Mouse (Mus musculus) embryo, embryonic 10.5 days (tissue): ENCODE data around the gene Bcl2l11.

Experiments used
- DNase-seq: peaks from one replicate; pipeline ENCODE4 v3.0.0-alpha.2; 2015; ENCODE audit warnings: low spot score

Gene Bcl2l11

GRCm38 (mm10) chr2:128111537-128111936 is 14.3 kb upstream of the Bcl2l11 start:
- DNase-seq = no peak

DNA sequence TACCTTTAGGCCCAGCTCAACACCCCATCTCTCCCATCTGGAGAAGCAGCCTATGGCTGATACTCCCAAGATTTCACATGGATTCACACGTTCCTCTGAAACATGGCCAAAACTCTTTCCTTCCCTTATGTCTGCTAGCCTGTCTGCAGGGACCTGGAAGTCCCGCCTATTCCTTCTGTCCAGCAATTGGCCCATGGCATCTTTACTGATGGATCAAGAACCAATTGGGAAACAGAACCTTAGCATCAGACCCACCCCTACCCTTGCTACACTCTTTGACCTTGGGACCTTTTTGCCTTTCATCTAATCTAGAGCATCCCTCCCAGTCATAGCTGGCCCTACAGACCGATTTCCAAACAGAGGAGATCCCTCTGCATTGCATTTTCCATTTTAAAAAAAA is 11.2 kb upstream of the Bcl2l11 start:
- DNase-seq = no peak

DNA sequence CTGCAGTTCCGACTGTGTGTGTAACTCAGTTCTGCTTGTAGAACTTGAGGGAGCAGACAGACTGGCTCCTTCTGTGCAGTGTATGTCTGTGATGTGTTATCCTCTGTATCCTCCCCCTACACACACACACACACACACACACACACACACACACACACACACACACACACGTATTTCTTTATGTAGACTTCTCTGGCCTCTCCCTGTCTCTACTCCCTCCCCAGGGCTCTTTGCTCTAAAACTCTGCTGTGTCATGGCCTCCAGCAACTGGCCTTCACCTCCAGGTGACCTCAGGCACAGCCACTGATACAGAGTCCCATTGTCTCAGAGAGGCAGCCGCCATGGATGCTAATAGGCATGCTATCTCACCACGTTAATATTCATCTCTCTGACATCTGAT is 10.3 kb upstream of the Bcl2l11 start:
- DNase-seq = peak; percentile 68

DNA sequence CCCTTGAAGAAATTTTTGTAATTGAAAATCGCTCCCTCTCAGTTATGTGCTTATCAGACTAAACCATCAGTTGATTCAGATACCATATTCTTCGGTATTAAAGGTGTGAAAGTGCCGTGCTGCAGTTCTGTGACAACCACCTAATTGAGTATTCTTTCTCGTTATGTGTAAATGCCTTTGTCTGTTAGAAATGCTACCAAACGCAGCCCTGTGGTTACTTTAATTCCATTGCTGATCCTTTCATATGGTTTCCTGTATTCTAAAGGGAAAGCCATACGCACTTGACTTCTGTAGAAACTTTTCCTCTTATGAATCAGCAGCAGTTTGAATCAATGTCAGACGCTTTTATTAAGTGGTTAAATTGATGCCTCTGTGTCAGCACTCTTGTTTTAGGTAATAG is 8.2 kb upstream of the Bcl2l11 start:
- DNase-seq = no peak

- no peak for DNase-seq
Measured at GRCm38 (mm10) chr2:128118971-128119370, 6.9 kb upstream of the Bcl2l11 start.

DNA sequence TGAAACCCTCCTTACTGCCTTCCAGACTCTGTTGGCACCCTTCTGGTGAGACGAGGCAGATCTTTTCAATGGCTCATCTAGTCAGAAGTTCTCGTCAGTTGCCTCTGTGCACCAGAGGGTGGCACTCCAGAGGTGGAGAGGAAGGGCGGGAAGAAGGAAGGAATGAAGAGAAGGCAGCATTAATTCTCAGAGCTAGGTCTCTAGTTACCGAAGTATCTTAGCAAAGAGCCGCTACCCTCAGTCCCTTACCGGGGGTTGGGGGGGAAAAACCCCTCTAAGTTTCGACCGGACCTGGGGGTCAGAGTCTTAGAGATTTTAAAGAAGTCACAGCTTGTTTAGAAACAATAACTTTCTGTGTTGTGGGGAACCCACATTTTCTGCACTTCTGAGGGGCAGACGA is 3.3 kb upstream of the Bcl2l11 start:
- DNase-seq = peak; percentile 83

DNA sequence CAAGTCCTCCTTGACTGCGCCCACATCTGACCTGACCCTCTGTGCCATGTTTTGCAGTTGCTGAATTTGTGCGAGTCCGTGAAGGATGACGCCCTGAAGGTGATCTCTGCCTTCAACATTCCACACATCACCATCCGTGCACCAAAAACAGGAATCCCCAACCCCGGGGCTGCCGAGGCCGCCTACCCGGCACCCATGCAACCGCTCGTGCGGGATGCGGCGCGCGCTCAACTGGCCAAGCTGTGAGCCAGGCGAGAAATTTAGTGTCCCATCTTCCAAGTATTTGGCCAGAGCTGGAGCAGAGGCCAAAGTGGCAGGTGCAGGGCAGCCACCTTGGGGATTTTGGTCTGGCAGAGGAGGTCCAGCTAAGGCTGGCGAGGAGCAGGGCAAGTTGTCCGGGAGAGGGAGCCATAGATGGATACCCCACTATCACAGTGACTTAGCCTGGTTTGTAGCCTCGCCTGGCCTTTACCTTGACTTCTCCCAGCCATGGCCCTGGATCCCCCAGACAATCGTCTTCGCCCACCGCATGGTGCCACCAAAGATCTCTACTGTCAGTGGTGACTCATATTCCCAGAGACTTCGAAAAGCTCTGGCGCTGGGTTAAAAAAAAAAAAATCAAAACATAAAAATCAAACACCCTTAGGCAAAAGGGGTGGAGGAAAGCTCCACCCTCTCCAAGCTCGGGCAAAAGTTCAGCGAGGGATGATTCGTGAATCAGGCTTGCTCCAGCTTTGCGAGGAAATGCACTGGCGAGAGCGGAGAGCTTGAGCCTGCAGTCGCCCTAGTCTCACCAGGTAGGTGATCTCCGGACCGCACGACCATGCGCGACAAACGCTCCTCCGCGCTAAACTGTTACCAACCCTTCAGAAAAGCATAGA is 2.7 kb upstream of the Bcl2l11 start:
- peak; percentile 51 for DNase-seq

DNA sequence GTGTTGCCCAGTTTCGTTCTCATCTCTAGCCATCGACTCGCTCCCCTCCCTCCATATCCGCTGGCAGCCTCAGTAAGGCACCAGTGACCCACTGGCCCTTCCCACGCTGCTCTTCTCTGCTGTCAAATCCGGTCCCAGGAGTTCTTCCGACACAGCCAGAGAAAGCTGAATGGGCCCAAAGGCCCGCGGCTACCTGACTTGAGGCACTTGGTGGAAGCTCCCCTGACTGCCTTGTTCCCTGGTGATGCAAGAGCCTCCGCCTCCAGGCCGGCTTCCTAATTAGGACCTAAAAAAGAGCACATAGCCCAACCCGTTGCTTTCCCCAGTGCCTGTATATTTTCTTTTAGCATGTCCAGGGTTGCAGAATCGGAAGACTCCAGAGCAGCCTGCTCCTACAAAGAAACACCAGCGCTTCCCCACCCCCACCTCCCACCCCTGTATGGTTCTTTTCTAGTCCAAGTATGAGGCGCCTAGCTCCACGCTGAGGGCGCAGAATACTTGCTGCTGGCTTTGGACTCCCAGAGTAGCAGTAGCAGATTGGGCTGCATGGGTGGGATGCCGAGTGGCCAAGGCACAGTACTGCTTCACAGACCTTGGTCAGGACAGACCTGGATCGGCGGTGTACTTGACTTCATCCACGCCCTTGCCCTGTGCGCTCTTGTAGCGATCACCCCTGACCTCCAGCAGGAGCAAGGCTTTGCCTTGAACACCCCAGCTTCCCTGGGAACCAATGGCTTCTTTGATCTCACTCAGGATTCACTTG is 1.7 kb upstream of the Bcl2l11 start:
- DNase-seq = peak; percentile 53

DNA sequence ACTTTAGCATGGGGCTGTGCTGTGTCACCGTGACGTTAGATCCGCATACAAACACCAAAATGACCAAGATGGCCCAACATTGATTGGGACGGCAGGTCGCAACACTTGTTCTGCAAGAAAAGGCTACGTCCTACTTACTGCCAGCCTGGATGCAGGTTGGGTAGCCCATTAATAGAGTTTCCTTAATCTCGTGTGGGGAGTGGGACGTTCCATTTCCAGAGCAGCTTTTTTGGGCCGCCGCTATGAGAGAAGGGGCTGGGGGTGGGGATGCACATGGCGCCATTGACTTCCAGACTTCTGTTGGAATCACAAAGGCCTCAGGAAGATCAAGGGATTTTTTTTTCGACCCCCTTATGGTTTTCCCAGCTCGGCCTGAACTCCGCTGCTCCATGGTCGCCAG is 1.1 kb upstream of the Bcl2l11 start:
- DNase-seq = no peak

- DNase-seq = peak; percentile 62
Measured at GRCm38 (mm10) chr2:128126591-128127051, 783 bp downstream of the Bcl2l11 start.

DNA sequence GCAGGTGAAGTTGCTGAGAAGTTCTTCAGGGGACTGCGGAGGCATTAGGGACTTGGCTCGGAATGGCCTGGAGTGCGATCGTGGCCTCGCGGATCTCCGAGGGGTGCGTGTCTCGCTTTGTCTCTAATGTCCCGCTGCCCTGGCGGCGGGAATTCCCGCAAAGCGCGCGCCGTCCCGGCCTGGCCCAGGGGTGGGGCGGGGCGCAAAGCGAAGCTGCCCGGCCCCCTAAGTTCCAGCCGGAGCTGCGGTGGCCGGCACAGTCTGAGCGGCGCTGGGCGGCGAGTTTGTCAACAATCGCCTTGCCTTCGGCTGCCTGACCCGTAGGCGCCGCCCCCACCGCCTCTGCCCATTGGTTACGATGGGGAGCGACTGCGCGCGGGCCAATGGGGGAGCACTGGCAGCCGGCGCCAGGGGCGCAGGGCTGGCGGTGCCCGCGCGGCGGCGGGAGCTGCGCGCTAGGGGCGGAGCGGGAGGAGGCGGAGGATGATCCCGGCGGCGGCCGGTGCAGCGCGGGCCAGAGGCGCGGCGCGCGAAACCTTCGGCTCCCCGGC is 1.4 kb downstream of the Bcl2l11 start:
- DNase-seq = peak; percentile 97

DNA sequence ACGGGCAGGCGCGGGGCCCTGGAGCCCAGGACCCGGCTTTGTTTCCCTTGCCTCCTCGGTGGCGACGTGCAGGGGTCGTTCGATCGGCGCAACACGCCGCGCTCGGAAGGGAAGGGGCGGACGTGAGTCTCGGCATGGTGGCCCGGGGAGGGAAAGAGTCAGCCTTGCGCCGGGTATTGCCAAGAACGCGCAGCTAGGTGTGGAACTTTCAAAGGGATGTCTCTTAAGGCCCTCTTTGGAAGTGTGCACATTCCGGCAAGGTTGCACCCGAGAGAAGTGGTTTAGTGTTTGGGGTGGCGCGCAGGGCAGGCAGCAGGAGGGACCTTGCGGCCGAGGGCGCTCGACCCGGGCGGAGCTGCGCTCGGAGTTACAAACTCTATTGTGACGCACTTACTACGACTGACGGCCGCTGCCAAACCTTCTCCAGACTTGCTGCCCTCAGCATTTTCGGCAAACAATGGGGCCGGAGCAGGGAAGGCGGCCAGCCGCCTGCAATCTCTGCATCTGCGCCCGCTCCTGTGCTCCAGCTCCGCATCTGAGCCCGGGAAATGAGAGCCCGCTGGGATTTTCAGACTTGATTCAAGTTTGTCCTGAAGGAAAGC is 2.0 kb downstream of the Bcl2l11 start:
- DNase-seq = peak; percentile 85

GRCm38 (mm10) chr2:128128532-128128931 is 2.7 kb downstream of the Bcl2l11 start:
- peak; percentile 13 for DNase-seq

- no peak for DNase-seq
Measured at GRCm38 (mm10) chr2:128131503-128131902, 5.7 kb downstream of the Bcl2l11 start.

GRCm38 (mm10) chr2:128132635-128133034 is 6.8 kb downstream of the Bcl2l11 start:
- DNase-seq = no peak

DNA sequence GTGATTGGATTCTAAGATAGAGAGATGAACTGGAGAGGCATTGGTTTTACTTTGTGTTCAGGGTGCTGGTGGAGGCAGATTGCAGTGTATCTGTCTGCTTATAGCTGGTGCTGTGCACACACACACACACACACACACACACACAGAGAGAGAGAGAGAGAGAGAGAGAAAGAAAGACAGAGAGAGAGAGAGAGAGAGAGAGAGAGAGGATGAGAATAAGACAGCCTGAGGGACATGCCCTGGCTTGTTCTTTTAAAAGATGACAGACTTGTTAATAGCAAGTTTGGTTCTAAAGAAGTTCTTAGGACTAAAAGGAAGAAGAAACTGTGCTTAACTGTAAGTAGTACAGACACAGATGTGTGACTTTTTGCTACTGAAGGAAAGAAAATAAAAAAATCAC is 8.0 kb downstream of the Bcl2l11 start:
- no peak for DNase-seq

DNA sequence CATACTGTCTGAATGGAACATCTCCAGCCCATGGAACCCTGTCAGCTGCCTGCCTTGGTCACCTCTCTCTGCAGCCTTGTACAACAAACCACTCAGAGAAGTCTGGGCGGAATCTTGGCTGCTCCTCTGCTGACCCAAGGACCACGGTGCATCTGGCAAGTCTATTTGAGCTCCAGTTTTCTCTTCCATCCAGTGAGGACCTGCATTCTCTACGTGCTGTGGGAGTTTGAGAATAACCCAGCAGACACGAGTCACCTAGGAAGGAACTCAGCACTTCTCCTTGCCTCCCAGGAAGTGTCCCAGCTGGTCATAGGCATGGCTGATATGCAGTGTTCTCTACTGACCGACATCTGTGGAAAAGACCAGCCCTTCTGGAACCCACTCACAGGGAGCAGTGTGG is 8.6 kb downstream of the Bcl2l11 start:
- no peak for DNase-seq

GRCm38 (mm10) chr2:128134948-128135347 is 9.1 kb downstream of the Bcl2l11 start:
- DNase-seq = no peak

GRCm38 (mm10) chr2:128136769-128137433 is 11.1 kb downstream of the Bcl2l11 start:
- DNase-seq = no peak

- no peak for DNase-seq
Measured at GRCm38 (mm10) chr2:128137480-128138276, 11.8 kb downstream of the Bcl2l11 start.

GRCm38 (mm10) chr2:128138924-128139323 is 13.1 kb downstream of the Bcl2l11 start:
- DNase-seq = no peak
